Mouse (Mus musculus) neural tube, embryonic 13.5 days (tissue): ENCODE data around the gene Tbc1d21. TPM values are rescaled to one million over a fixed set of nuclear protein-coding genes. Genes with fewer than 3 reads are reported as not detected.

Experiments used
- ATAC-seq: fragments of 200-750 bp; cut with Nextera tagmentation; 2 replicates; pipeline ENCODE4 v1.8.0; 2017; ENCODE audit warnings: low read depth, mild to moderate bottlenecking, moderate TSS enrichment, moderate library complexity
- H3K27ac ChIP-seq: fragments of 300-500 bp; sonication (generic); replicated peaks from 2 replicates; pipeline ENCODE4 v1.5.1; 2015; ENCODE audit warnings: moderate library complexity, mild to moderate bottlenecking, inconsistent platforms
- H3K27me3 ChIP-seq: fragments of 300-500 bp; sonication (generic); 2 replicates; pipeline ENCODE4 v1.6.1; 2015; ENCODE audit warnings: mild to moderate bottlenecking, inconsistent platforms
- H3K36me3 ChIP-seq: fragments of 300-500 bp; sonication (generic); 2 replicates; pipeline ENCODE4 v1.6.1; 2015; ENCODE audit warnings: mild to moderate bottlenecking, inconsistent platforms
- H3K4me1 ChIP-seq: fragments of 300-500 bp; sonication (generic); replicated peaks from 2 replicates; pipeline ENCODE4 v1.6.1; 2015; ENCODE audit warnings: inconsistent platforms
- H3K4me2 ChIP-seq: fragments of 300-500 bp; sonication (generic); 2 replicates; pipeline ENCODE4 v1.6.1; 2015; ENCODE audit warnings: inconsistent platforms, mild to moderate bottlenecking, moderate library complexity
- H3K4me3 ChIP-seq: fragments of 300-500 bp; sonication (generic); 2 replicates; pipeline ENCODE4 v1.5.1; 2015; ENCODE audit warnings: mild to moderate bottlenecking, inconsistent platforms
- H3K9ac ChIP-seq: fragments of 300-500 bp; sonication (generic); 2 replicates; pipeline ENCODE4 v1.6.1; 2015; ENCODE audit warnings: moderate library complexity, mild to moderate bottlenecking, inconsistent platforms
- H3K9me3 ChIP-seq: fragments of 300-500 bp; sonication (generic); 2 replicates; pipeline ENCODE4 v1.6.1; 2016; ENCODE audit warnings: inconsistent platforms
- WGBS: fragments of 180-500 bp; shearing (Covaris S2); methylation state at CpG from one replicate; pipeline ENCODE4 v1.1.7; 2015; 5-methylcytosine and 5-hydroxymethylcytosine counted together
- polyA plus RNA-seq: library from polyadenylated mRNA; unstranded; fragments of >200 nt; fragmentation: Nextera tagmentation; extraction: Ambion mirVana; gene quantifications from 2 replicates; pipeline ENCODE4 v1.2.1, GENCODE M21; 2015

Gene Tbc1d21
- polyA plus RNA-seq: not detected in 2 replicates

DNA sequence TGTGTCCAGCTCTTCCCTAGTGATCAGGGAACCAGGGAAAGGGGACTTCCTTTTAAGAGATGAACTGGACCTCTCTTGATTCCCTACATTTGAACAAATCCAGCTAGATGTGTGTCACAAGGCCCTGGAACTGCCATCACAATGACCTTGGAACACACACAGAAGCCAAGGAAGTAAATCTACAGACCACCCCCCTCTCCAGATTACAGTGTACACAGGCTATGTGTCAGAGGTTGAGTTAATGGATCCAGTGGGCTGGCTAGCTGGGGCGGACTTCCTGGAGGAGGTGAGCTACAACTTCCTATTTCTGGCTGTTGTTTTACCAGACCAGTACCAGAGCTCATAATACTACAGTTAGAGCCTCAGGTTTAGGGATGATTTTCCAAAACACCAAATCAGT, at the start of gene Tbc1d21:
TSS of gene Tbc1d21 (minus strand) at position 101 of the 400 bp plus-strand sequence.
- ATAC-seq: no peak
- Histone ChIP-seq H3K9ac (no peak within 1 kb of the TSS), H3K36me3 (no peaks in the 10 kb centered on the region), H3K27me3 (no peaks in the 10 kb centered on the region), H3K4me3 (no peak within 1 kb of the TSS), H3K4me2 (no peak within 1 kb of the TSS), H3K27ac (no peak within 1 kb of the TSS), H3K4me1 (peaks cover 21% of the 10 kb centered on the region), H3K9me3 (no peaks in the 10 kb centered on the region)
- WGBS: 97% methylated on average over 1 of the region's 1 CpGs

DNA sequence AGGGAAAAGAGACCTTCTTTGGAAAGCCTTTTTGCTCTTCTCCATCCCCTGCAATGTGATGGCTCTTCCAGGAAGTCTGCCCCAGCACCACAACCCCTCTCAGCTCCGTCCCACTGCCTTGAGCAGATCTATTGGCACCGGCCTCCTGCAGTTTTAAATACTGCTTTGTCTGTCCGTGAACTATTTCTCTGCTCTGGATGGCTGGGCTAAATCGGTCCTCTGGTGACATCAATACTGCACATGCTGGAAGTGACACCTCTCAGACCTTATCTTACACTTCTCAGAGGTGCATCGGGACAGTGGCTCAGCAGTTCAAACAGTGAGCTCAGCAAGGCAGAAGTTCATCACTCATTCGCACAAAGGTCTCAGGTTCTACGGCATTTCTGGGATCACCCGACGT, 41.3 kb upstream of the Tbc1d21 start:
- Histone ChIP-seq H3K4me2 (no peak overlapping the region), H3K9me3 (no peaks in the 10 kb centered on the region), H3K27me3 (no peaks in the 10 kb centered on the region), H3K27ac (no peak overlapping the region), H3K9ac (no peak overlapping the region), H3K36me3 (no peaks in the 10 kb centered on the region), H3K4me1 (peaks cover 5% of the 10 kb centered on the region; the same call in 1 of the 2 replicates), H3K4me3 (no peak overlapping the region)
- no peak for ATAC-seq
- WGBS: 75% methylated on average over 9 of the region's 9 CpGs

DNA sequence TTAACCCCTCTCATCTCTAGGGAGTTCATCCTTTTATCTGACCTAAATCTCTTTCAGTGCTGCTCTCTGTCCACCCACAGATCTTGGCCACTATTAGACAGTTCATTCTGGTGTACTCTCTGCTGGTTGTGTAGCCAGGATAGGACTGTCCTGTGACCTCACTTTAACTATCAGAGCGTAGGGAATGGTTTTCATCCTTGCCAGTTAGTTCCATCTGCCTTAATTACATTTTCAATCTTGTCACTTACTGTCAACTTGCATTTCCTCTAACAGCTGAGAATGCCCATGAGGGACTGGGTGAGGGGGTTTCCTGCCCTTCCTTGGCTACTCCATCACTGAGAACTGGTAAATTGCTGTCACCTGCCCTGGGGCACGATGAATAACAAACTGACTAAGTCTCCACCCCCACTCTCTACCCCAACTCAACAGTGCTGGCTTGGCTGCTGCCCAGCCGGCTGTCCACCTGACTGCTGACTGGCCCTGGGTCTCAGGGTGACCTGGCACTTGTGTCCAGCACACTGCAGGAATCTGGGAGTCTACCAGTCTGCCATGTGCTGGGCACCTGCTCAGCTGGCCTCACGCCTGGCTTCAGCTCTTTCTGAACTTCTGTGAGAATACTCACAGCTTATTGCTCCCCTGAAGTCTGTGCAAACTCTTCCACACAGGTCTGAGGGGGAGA, 39.9 kb upstream of the Tbc1d21 start:
- Histone ChIP-seq H3K27ac (no peak overlapping the region), H3K4me3 (no peak overlapping the region), H3K4me2 (no peak overlapping the region), H3K27me3 (no peaks in the 10 kb centered on the region), H3K36me3 (no peaks in the 10 kb centered on the region), H3K9ac (no peak overlapping the region), H3K4me1 (no peaks in the 10 kb centered on the region), H3K9me3 (no peaks in the 10 kb centered on the region)
- 61% methylated on average over 4 of the region's 4 CpGs for WGBS
- no peak for ATAC-seq

DNA sequence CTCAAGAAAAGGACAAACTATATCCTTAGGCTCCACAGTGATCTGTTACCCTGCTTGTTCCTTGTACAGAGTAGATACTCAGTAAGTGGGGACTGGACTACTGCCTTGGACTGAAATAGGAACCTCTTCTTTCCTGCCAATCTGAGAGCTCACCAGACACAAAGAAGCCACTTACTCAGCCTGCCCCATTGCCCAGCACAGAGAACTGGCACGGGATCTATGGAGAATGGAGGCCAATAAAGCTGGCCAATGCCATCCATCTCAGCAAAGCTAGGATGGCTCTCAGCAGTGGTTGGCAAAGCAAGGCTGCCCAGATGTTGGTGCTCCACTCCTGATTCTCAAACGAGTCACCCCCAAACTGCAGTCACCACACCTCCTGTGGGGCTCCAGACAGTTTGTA, 39.0 kb upstream of the Tbc1d21 start:
- 0 out of 2 replicates have a peak, but pooled peaks cover 1% of the 10 kb centered on the region for H3K4me1 ChIP-seq
- no peaks in the 10 kb centered on the region for H3K27me3 ChIP-seq
- H3K4me2 ChIP-seq: no peak overlapping the region
- no peak overlapping the region for H3K27ac ChIP-seq
- H3K9me3 ChIP-seq: no peaks in the 10 kb centered on the region
- WGBS: 74% methylated on average over 2 of the region's 2 CpGs
- H3K36me3 ChIP-seq: no peaks in the 10 kb centered on the region
- no peak for ATAC-seq
- no peak overlapping the region for H3K4me3 ChIP-seq
- no peak overlapping the region for H3K9ac ChIP-seq

DNA sequence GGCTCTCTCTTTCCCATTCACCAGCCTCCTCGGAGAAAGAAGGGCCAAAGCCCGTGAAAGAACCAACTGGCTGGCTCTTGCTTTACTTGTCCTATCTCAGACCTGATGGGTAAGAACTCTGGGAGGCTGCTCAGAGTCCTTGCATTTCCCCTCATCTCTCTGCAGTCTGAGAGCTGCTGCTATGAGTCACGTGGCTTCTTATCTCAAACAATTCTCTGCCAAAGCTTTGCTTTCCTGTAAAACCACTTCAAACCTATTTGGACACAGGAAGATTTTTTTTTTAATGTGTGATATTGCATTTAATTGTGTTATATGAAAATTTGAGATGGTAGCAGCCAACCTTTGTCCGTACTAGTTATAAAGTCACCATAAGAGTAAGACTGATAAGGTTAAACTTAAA, 34.2 kb upstream of the Tbc1d21 start:
- Histone ChIP-seq H3K36me3 (no peaks in the 10 kb centered on the region), H3K27ac (no peak overlapping the region), H3K4me2 (no peak overlapping the region), H3K4me1 (0 out of 2 replicates have a peak, but pooled peaks cover 7% of the 10 kb centered on the region), H3K9me3 (no peaks in the 10 kb centered on the region), H3K9ac (no peak overlapping the region), H3K4me3 (no peak overlapping the region), H3K27me3 (no peaks in the 10 kb centered on the region)
- 49% methylated on average over 4 of the region's 4 CpGs for WGBS
- no peak for ATAC-seq

DNA sequence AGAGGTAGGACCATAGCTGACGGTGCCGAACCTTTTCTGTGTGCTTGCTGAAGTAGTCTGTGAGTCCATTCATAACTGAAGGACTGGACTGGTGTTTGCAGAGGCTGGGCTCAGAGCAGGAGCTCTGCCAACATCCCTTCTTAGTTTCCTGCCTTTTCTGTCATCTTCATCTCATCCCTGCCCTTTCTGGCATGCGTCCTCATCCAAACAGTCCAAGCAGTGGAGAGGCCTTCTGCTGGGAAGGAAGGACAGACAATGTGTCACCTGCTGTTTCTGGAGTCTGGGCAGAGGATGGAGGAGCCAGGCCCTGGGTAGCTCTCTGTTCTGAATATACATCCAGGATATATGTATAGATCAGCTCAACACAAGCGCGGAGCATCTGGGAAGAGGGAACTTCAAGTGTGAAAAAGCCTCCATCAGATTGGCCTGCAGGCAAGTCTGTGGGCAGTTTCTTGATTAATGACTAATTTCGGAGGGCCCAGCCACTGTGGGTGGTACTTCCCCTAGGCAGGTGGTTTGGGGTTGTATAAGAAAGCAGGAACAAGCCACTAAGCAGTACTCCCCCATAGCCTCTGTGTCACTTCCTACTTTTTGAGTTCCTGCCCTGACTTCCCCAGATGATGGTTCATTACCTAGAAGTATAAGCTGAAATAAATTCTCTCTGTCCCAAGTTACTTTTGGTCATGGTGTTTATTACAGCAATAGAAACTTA, 31.3 kb upstream of the Tbc1d21 start:
- Histone ChIP-seq H3K4me3 (no peak overlapping the region), H3K9ac (no peak overlapping the region), H3K27ac (no peak overlapping the region), H3K27me3 (no peaks in the 10 kb centered on the region), H3K4me2 (no peak overlapping the region), H3K36me3 (no peaks in the 10 kb centered on the region), H3K9me3 (no peaks in the 10 kb centered on the region), H3K4me1 (peaks cover 15% of the 10 kb centered on the region; the same call in 1 of the 2 replicates)
- no peak for ATAC-seq
- 85% methylated on average over 6 of the region's 6 CpGs for WGBS

DNA sequence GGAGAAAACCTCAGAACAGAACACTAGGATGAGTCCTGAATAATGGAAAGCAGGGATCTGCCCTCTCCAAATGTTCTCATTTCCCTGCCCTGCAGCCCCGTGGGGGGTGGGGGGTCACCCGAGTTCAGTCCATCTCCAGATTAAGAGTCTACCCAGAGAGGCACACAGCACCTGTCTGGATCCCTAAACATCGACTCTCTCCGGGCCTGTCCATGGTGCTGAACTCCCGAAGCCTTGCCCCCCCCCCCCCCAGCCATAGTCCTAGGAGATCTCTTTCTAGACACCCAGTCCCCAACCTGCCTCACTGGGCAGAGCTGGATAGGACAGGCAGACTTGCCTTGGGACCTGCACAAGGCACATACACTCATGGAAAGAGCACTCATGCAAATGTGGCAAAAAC, 29.4 kb upstream of the Tbc1d21 start:
- Histone ChIP-seq H3K9ac (no peak overlapping the region), H3K4me2 (no peak overlapping the region), H3K27me3 (no peaks in the 10 kb centered on the region), H3K4me1 (peaks cover 20% of the 10 kb centered on the region; the same call in 1 of the 2 replicates), H3K9me3 (no peaks in the 10 kb centered on the region), H3K27ac (no peak overlapping the region), H3K36me3 (no peaks in the 10 kb centered on the region), H3K4me3 (no peak overlapping the region)
- no peak for ATAC-seq
- WGBS: 29% methylated on average over 5 of the region's 5 CpGs

DNA sequence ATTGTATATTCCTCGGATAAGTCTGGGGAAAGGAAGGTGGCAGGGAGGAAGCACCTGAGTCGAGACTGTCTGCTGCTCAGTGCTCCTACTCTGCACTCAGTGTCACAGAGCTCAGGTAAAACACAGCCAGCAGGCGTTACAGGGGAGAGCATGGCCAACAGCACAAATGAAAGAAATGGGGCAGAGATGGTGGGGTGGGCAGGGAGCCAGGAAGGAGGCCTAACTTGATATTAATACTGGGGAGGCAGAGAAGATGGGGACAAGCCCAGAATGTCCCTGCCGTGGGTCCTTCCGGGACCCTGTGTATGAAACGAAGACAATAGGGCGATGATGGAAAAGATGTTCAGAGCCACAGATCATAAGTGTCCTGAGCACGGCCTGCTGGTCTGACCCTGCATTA, 24.4 kb upstream of the Tbc1d21 start:
- no peak overlapping the region for H3K9ac ChIP-seq
- H3K4me2 ChIP-seq: no peak overlapping the region
- ATAC-seq: no peak
- 82% methylated on average over 8 of the region's 8 CpGs for WGBS
- H3K9me3 ChIP-seq: no peaks in the 10 kb centered on the region
- no peaks in the 10 kb centered on the region for H3K27me3 ChIP-seq
- H3K4me1 ChIP-seq: peaks cover 12% of the 10 kb centered on the region; the same call in 1 of the 2 replicates
- H3K27ac ChIP-seq: no peak overlapping the region
- H3K4me3 ChIP-seq: no peak overlapping the region
- H3K36me3 ChIP-seq: no peaks in the 10 kb centered on the region

DNA sequence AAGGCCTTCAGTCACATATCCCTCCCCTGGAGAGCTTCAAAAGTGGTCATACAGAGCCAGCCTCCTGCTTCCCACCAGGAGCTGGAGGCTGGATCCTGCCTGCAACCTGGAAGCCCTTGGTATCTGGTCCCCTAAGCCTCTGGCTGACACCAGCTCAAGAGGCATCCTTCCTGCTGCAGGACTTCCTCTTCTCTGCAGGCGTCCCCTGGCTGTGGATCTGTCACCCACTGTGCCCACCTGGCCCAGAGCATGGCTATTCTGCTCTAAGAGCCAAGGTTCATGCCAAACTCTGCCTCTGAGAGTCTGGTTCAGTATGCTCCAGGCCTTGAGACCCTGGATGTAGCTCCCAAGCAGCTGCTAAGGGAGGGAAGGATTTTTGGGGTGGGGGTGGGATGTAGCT, 23.6 kb upstream of the Tbc1d21 start:
- Histone ChIP-seq H3K27me3 (no peaks in the 10 kb centered on the region), H3K4me1 (peaks cover 10% of the 10 kb centered on the region; the same call in 1 of the 2 replicates), H3K4me3 (no peak overlapping the region), H3K36me3 (no peaks in the 10 kb centered on the region), H3K4me2 (no peak overlapping the region), H3K9me3 (no peaks in the 10 kb centered on the region), H3K27ac (no peak overlapping the region), H3K9ac (no peak overlapping the region)
- no peak for ATAC-seq
- 56% methylated on average over 1 of the region's 1 CpGs for WGBS

DNA sequence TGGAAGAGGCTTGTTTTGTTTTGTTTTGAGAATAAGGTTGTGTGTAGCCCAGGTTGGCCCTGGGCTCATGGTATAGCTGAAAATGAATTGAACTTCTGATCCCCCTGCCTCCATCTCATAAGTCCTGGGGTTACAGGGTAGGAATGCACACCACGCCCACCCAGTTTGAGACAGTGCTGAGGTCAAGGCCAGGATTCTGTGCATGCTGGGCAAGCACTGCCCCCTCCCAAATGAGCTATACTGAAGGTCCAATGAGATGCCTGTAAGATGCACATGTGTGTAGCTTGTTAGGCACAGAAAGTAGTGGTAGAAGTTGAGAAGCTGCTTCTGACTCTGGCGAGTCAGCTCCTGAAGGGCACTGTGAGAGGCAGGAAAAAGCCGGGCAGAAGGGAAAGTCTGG, 18.1 kb upstream of the Tbc1d21 start:
- 69% methylated on average over 3 of the region's 3 CpGs for WGBS
- H3K9me3 ChIP-seq: no peaks in the 10 kb centered on the region
- H3K4me3 ChIP-seq: no peak overlapping the region

DNA sequence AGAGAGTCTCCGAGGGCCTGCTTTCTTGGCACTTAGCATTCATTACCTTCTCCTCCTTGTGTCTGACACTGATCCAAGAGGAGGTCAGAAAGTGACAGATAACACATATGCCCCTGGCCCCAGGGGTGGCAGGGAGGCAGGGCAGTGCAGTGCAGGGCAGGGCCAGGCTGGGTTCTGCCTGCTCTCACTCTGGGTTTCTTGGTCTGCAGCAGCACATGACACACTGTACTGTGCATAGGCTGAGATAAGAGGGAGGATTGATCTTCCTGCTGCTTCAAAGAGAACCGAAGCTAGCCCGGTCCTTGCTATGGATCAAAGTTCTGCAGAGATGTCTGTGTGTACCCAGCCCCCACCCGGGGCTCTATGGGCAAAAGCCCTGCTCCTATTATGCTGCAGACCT, 8.6 kb upstream of the Tbc1d21 start:
- no peak overlapping the region for H3K4me2 ChIP-seq
- H3K36me3 ChIP-seq: no peaks in the 10 kb centered on the region
- no peak overlapping the region for H3K9ac ChIP-seq
- no peak overlapping the region for H3K4me3 ChIP-seq
- no peak overlapping the region for H3K27ac ChIP-seq
- H3K27me3 ChIP-seq: no peaks in the 10 kb centered on the region
- no peak for ATAC-seq
- peaks cover 19% of the 10 kb centered on the region for H3K4me1 ChIP-seq
- WGBS: 64% methylated on average over 4 of the region's 4 CpGs
- H3K9me3 ChIP-seq: no peaks in the 10 kb centered on the region

More for the DNA sequence above, 18.1 kb upstream of the Tbc1d21 start:
- H3K4me1 ChIP-seq: no peaks in the 10 kb centered on the region
- no peak overlapping the region for H3K9ac ChIP-seq
- H3K27me3 ChIP-seq: no peaks in the 10 kb centered on the region
- no peak for ATAC-seq
- no peak overlapping the region for H3K27ac ChIP-seq
- H3K36me3 ChIP-seq: no peaks in the 10 kb centered on the region
- no peak overlapping the region for H3K4me2 ChIP-seq

DNA sequence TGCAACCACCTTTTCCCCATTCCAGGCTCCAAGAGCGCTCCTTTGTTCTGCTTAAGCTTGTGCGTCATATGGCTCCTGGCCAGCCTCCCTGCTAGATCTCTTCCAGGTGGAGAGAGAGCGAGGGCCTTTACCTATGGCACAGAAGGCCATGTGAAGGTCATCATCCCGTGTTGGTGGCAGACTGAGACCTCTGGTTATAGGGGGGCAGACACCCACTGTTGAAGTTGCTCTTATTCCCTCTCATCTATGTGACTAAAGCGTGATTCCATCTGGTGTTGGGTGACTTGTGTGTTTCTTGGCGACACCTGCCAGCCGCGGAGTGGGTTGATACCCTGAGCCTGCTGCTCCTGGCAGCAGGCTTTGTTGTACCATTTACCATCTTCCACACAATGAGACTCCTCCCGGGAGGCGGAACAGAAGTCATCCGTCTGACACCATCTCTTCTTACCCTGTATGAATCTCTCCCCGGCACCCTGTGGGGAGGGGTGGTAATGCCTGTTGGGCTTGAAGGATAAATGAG, 3.7 kb upstream of the Tbc1d21 start:
- Histone ChIP-seq H3K27me3 (no peaks in the 10 kb centered on the region), H3K4me1 (peaks cover 27% of the 10 kb centered on the region), H3K27ac (no peak overlapping the region; the same call in 1 of the 2 replicates), H3K9me3 (no peaks in the 10 kb centered on the region), H3K9ac (no peak overlapping the region), H3K4me3 (no peak overlapping the region), H3K36me3 (no peaks in the 10 kb centered on the region), H3K4me2 (no peak overlapping the region)
- WGBS: 42% methylated on average over 12 of the region's 12 CpGs
- no peak for ATAC-seq
